ENCODE assay signal across 8 mouse cellular contexts in genomic region chr8:123064809-123065213, GRCm38 (mm10). TPM values are rescaled to one million over a fixed set of nuclear protein-coding genes. Genes with fewer than 3 reads are reported as not detected.
DNase-seq lines count a peak whose midpoint lies in the region; ATAC-seq and TF ChIP-seq lines count a peak whose summit lies in the region.

No protein-coding gene starts in this region.

- no peak for DNase-seq in heart, adult 2 months
- DNase-seq in heart, adult 9 months (ENCODE audit: low spot score in 2 of 2), result no peak
- peak; percentile 65 for DNase-seq in CD4-positive, CD25-positive, alpha-beta regulatory T cell, adult 2 months (ENCODE audit: low read depth, low spot score)
- no peak for DNase-seq in midbrain, embryonic 14.5 days
- DNase-seq in cerebellum, postnatal 25 days, result no peak
- no peak for DNase-seq in right cerebral cortex, adult 2 months (ENCODE audit: low spot score in 2 of 2)

- peaks cover 3% of the 10 kb centered on the region; the same call in 1 of the 2 replicates for H3K36me3 ChIP-seq in heart, adult 2 months (ENCODE audit: control insufficient read depth, insufficient read depth, low read length)
- H3K36me3 ChIP-seq in embryonic facial prominence, embryonic 12.5 days, result peaks cover 19% of the 10 kb centered on the region
- H3K36me3 ChIP-seq in intestine, embryonic 16.5 days (ENCODE audit: control insufficient read depth, insufficient read depth, low read length), result no peaks in the 10 kb centered on the region
- H3K36me3 ChIP-seq in midbrain, embryonic 14.5 days (ENCODE audit: control insufficient read depth, insufficient read depth, low read length), result no peaks in the 10 kb centered on the region

- no peak for TF ChIP-seq EP300 in heart, adult 2 months (IDR thresholded peaks at IDR 0.05; ENCODE audit: insufficient read depth, low read depth, low read length)

- peaks cover 3% of the 10 kb centered on the region; the same call in 1 of the 2 replicates for H3K79me2 ChIP-seq in heart, adult 2 months (replicated peaks; ENCODE audit: control insufficient read depth, insufficient read depth, low read length)

- peak overlapping the region; percentile 77 for H3K9ac ChIP-seq in heart, adult 2 months (ENCODE audit: low read depth, low read length)
- peak overlapping the region; percentile 95 for H3K9ac ChIP-seq in embryonic facial prominence, embryonic 12.5 days
- peak overlapping the region; percentile 96 for H3K9ac ChIP-seq in intestine, embryonic 16.5 days (ENCODE audit: low read depth, low read length)
- H3K9ac ChIP-seq in midbrain, embryonic 14.5 days (replicated peaks; ENCODE audit: low read length), result peak overlapping the region; percentile 87

- whole genome bisulfite sequencing in heart, adult 2 months, result 1% methylated on average over 14 of the region's 14 CpGs
- 2% methylated on average over 14 of the region's 14 CpGs for WGBS in embryonic facial prominence, embryonic 12.5 days
- WGBS in intestine, embryonic 16.5 days, result under 1% methylated on average over 14 of the region's 14 CpGs
- WGBS in midbrain, embryonic 14.5 days, result under 1% methylated on average over 14 of the region's 14 CpGs

- TF ChIP-seq CTCF in heart, adult 2 months (IDR thresholded peaks at IDR 0.05), result no peak

- H3K4me2 ChIP-seq in embryonic facial prominence, embryonic 12.5 days (replicated peaks), result peak overlapping the region; percentile 87
- H3K4me2 ChIP-seq in intestine, embryonic 16.5 days (ENCODE audit: low read depth, low read length), result peak overlapping the region; percentile 61
- H3K4me2 ChIP-seq in midbrain, embryonic 14.5 days (ENCODE audit: low read length), result peak overlapping the region; percentile 75

- peak overlapping the region; percentile 84 for H3K4me3 ChIP-seq in heart, adult 2 months
- H3K4me3 ChIP-seq in embryonic facial prominence, embryonic 12.5 days, result peak overlapping the region; percentile 92
- peak overlapping the region; percentile 89 for H3K4me3 ChIP-seq in intestine, embryonic 16.5 days (ENCODE audit: low read length)
- H3K4me3 ChIP-seq in midbrain, embryonic 14.5 days (replicated peaks; ENCODE audit: low read depth, low read length), result peak overlapping the region; percentile 91

- intact Hi-C loops in heart, adult 2 months (cut with DNase I), result loop anchor here (1.0 kb wide), 4 partner anchors 23 to 230 kb away; partner anchors contain the start of genes Ankrd11 and Rpl13

- no peak for TF ChIP-seq POLR2A in heart, adult 2 months (IDR thresholded peaks at IDR 0.05; ENCODE audit: insufficient read depth, low read depth, low read length)

- peak overlapping the region; percentile 92 for H3K27ac ChIP-seq in heart, adult 2 months
- peak overlapping the region; percentile 92 for H3K27ac ChIP-seq in embryonic facial prominence, embryonic 12.5 days
- peak overlapping the region; percentile 88 for H3K27ac ChIP-seq in intestine, embryonic 16.5 days (ENCODE audit: low read length)
- H3K27ac ChIP-seq in midbrain, embryonic 14.5 days (replicated peaks; ENCODE audit: low read depth, low read length), result peak overlapping the region; percentile 90

- peak; percentile 1; the same call in 1 of the 2 replicates for ATAC-seq in embryonic facial prominence, embryonic 12.5 days (ENCODE audit: insufficient number of reproducible peaks, insufficient read depth, low FRiP score, low TSS enrichment)
- peak; percentile 29 for ATAC-seq in intestine, embryonic 16.5 days
- peak; percentile 41; the same call in 1 of the 2 replicates for ATAC-seq in midbrain, embryonic 14.5 days (ENCODE audit: low FRiP score, low TSS enrichment)

- peaks cover 7% of the 10 kb centered on the region for H3K4me1 ChIP-seq in heart, adult 2 months (ENCODE audit: control insufficient read depth, insufficient read depth, low read length)
- peaks cover 22% of the 10 kb centered on the region for H3K4me1 ChIP-seq in embryonic facial prominence, embryonic 12.5 days
- H3K4me1 ChIP-seq in intestine, embryonic 16.5 days (ENCODE audit: control insufficient read depth, insufficient read depth, low read length), result peaks cover 15% of the 10 kb centered on the region
- H3K4me1 ChIP-seq in midbrain, embryonic 14.5 days (ENCODE audit: control insufficient read depth, insufficient read depth, low read length), result peaks cover 20% of the 10 kb centered on the region

- no peaks in the 10 kb centered on the region for H3K9me3 ChIP-seq in embryonic facial prominence, embryonic 12.5 days
- no peaks in the 10 kb centered on the region for H3K9me3 ChIP-seq in intestine, embryonic 16.5 days (ENCODE audit: control insufficient read depth, low read length)
- no peaks in the 10 kb centered on the region for H3K9me3 ChIP-seq in midbrain, embryonic 14.5 days (ENCODE audit: control insufficient read depth, low read length)

- H3K27me3 ChIP-seq in heart, adult 2 months (ENCODE audit: control insufficient read depth, insufficient read depth, low read length), result no peaks in the 10 kb centered on the region
- no peaks in the 10 kb centered on the region for H3K27me3 ChIP-seq in embryonic facial prominence, embryonic 12.5 days
- no peaks in the 10 kb centered on the region for H3K27me3 ChIP-seq in intestine, embryonic 16.5 days (replicated peaks; ENCODE audit: control insufficient read depth, insufficient read depth, low read length)
- H3K27me3 ChIP-seq in midbrain, embryonic 14.5 days (ENCODE audit: control insufficient read depth, insufficient read depth, low read length), result no peaks in the 10 kb centered on the region

RNA-seq across cellular contexts. Expression of gene Spg7, which starts 2.1 kb away (rescaled TPM):
- 10 to 100 TPM; 74.4 to 88.2 TPM for total RNA-seq in heart, adult 2 months (2021)
- polyA plus RNA-seq in heart, adult 2 months (2012; rRNA removed), result 95.9 and 113 TPM in 2 replicates
- 55.5 and 58.2 TPM in 2 replicates for polyA plus RNA-seq in embryonic facial prominence, embryonic 12.5 days (2016; fragmentation: Nextera tagmentation; extraction: Ambion mirVana)
- 54.4 and 55.6 TPM in 2 replicates for polyA plus RNA-seq in intestine, embryonic 16.5 days (2015; fragmentation: Nextera tagmentation; extraction: Ambion mirVana)
- 42.0 and 43.6 TPM in 2 replicates for polyA plus RNA-seq in midbrain, embryonic 14.5 days (2014; fragmentation: Nextera tagmentation; extraction: Ambion mirVana)

RNA-seq across cellular contexts. Expression of gene Ankrd11, which starts 22.7 kb away (rescaled TPM):
- 10 to 100 TPM; 68.0 to 76.3 TPM for total RNA-seq in heart, adult 2 months (2021)
- polyA plus RNA-seq in heart, adult 2 months (2012; rRNA removed), result 34.4 and 48.3 TPM in 2 replicates
- polyA plus RNA-seq in embryonic facial prominence, embryonic 12.5 days (2016; fragmentation: Nextera tagmentation; extraction: Ambion mirVana), result 73.1 and 102 TPM in 2 replicates
- polyA plus RNA-seq in intestine, embryonic 16.5 days (2015; fragmentation: Nextera tagmentation; extraction: Ambion mirVana), result 19.2 and 19.5 TPM in 2 replicates
- 42.4 and 46.2 TPM in 2 replicates for polyA plus RNA-seq in midbrain, embryonic 14.5 days (2014; fragmentation: Nextera tagmentation; extraction: Ambion mirVana)

RNA-seq across cellular contexts. Expression of gene Rpl13, which starts 37.3 kb away (rescaled TPM):
- 100 to 1,000 TPM; 418 to 463 TPM for total RNA-seq in heart, adult 2 months (2021)
- 440 and 616 TPM in 2 replicates for polyA plus RNA-seq in heart, adult 2 months (2012; rRNA removed)
- 1,455 and 1,462 TPM in 2 replicates for polyA plus RNA-seq in embryonic facial prominence, embryonic 12.5 days (2016; fragmentation: Nextera tagmentation; extraction: Ambion mirVana)
- 1,403 and 1,521 TPM in 2 replicates for polyA plus RNA-seq in intestine, embryonic 16.5 days (2015; fragmentation: Nextera tagmentation; extraction: Ambion mirVana)
- polyA plus RNA-seq in midbrain, embryonic 14.5 days (2014; fragmentation: Nextera tagmentation; extraction: Ambion mirVana), result 843 and 877 TPM in 2 replicates

RNA-seq across cellular contexts. Expression of gene Cpne7, which starts 52.4 kb away (rescaled TPM):
- under 1 TPM; 0.18 to 0.91 TPM for total RNA-seq in heart, adult 2 months (2021)
- polyA plus RNA-seq in heart, adult 2 months (2012; rRNA removed), result 0.91 and 1.7 TPM in 2 replicates
- 0.59 and 1.4 TPM in 2 replicates for polyA plus RNA-seq in embryonic facial prominence, embryonic 12.5 days (2016; fragmentation: Nextera tagmentation; extraction: Ambion mirVana)
- 0.78 and 0.93 TPM in 2 replicates for polyA plus RNA-seq in intestine, embryonic 16.5 days (2015; fragmentation: Nextera tagmentation; extraction: Ambion mirVana)
- 1.8 and 3.7 TPM in 2 replicates for polyA plus RNA-seq in midbrain, embryonic 14.5 days (2014; fragmentation: Nextera tagmentation; extraction: Ambion mirVana)
